Mouse (Mus musculus) mammary gland, adult 2 months (tissue): ENCODE results near the gene Atg4a. TPM values are rescaled to one million over a fixed set of nuclear protein-coding genes. Genes with fewer than 3 reads are reported as not detected.

Source experiments
- polyA plus RNA-seq: library from polyadenylated mRNA; depleted of rRNA; stranded (reverse); fragments of >200 nt; gene quantifications from 2 replicates; pipeline ENCODE4 v1.2.3, GENCODE M21; 2012; ENCODE audit warnings: low replicate concordance; rRNA removed

Atg4a gene
- 2.2 and 6.6 TPM in 2 replicates for polyA plus RNA-seq

GRCm38 (mm10) chrX:140956272-140956940 is at the start of gene Atg4a, which contains the start of gene Psmd10:
Atg4a (plus strand) TSS chrX:140956907.
Psmd10 (minus strand) TSS chrX:140956728.

GRCm38 (mm10) chrX:140907360-140907759 is 49.3 kb upstream of the Atg4a start, which contains the start of gene Vsig1:
Vsig1 (plus strand) TSS chrX:140907608.

Other genes starting within 250 kb of the Atg4a start
- not detected in 2 replicates for gene Tex13b, start 143.5 kb upstream of the Atg4a start, polyA plus RNA-seq
- not detected in 2 replicates for gene Vsig1, start 49.3 kb upstream of the Atg4a start, polyA plus RNA-seq
- 3.1 and 6.8 TPM in 2 replicates for gene Psmd10, start 179 bp upstream of the Atg4a start, polyA plus RNA-seq